Mouse (Mus musculus) gastrocnemius, postnatal 36 days (tissue): ENCODE measurements at regions not wholly inside any gene's neighbourhood (a gene's known extent, or its start where the extent isn't known, plus 50 kb on each side); places are given as distances from the start of the nearest gene placed in this dataset.

ENCODE experiments used
- DNase-seq, 2 experiments: peaks; one replicate each; pipeline ENCODE4 v3.0.0; 2022
- intact Hi-C: fragments of 180-260 bp; cut with DNase I; formaldehyde crosslinking; loops from one replicate; pipeline ENCODE4 v1.15.1; 2025

DNA sequence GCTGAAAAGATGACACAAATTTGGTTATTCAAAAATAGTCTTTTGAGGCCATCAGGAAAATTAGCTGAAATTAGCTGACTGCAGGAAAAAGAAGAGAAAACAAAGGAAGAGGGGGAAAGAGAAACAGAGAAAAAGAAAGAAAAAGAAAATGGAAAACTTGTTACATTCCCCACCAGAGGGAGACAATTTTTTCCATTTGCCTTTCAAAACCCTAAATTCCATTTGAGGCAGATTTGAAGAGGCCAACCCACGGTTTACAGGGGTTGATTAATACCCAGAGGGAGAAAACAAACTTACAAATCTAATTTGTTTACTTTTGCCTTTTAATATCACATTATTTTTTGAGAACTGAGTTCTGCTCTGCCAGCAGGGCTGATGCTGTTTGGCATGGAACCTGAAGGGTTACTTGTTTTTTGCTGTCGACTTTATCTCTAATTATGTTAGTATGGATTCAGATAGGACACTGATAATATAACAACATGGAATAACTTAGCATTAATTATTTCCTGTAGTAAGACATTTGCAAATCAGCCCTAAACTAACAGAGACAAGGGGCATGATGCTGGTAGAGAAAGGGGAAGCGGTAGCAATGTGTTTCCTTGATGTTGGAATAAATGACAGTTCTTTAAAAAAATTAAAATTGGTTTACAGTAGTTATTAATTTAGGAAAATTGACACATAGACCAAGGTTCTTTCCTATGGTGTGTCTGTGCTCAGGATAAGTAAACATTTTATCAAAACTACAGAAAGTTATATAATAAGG, 114.4 kb upstream of the Pkn2 start:
- intact Hi-C loops = no loop called here
- DNase-seq = no peak

GRCm38 (mm10) chr3:142984547-142984946, 102.7 kb upstream of the Pkn2 start:
- intact Hi-C loops = no loop called here
- no peak for DNase-seq

DNA sequence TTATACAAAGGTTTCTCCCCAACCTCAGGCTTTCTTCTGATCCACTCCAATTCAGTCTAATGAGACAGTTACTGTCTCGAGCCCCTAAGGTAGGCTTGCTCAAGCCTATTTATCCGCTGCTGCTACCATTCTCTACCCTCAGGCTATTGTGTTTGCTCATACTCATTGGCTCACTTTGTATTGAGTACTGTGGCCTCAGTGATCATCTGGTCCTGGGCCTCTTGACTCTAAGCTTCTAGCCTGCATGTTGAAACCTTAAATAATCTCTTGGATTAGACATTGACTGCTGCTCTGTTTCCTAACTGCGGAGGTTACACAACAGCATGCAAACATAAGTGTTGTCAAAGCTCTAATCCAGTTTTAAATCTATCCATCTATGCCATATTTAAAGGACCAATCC, 99.4 kb upstream of the Pkn2 start:
- intact Hi-C loops = no loop called here
- DNase-seq = no peak

GRCm38 (mm10) chr3:142979161-142979560, 97.4 kb upstream of the Pkn2 start:
- intact Hi-C loops = no loop called here
- DNase-seq = no peak

GRCm38 (mm10) chr3:142976519-142977394, 95.0 kb upstream of the Pkn2 start:
- intact Hi-C loops = no loop called here
- DNase-seq = no peak

- intact Hi-C loops = no loop called here
- no peak for DNase-seq
Measured at GRCm38 (mm10) chr3:142975606-142976005, 93.8 kb upstream of the Pkn2 start.

DNA sequence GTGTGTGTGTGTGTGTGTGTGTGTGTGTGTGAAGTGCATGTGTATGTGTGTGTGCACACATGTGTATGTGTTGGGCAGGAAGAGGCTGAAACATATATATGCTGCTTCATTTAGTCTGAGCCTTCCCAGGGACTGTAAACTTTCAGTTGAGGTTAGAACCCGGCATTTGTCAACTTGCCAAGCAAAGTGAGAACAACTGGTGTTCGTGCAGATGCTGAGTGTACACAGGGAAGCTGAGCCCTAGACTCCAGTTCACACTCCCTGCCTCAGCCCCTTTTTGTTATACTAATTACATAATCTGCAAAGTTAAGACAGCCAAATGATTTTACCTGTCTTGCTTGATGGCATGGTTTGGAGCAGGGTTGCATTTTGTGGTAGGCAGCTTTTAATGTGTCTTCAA, 87.7 kb upstream of the Pkn2 start:
- intact Hi-C loops = no loop called here
- no peak for DNase-seq

- no peak for DNase-seq
- intact Hi-C loops = no loop called here
Measured at GRCm38 (mm10) chr3:142965604-142966003, 83.8 kb upstream of the Pkn2 start.

DNA sequence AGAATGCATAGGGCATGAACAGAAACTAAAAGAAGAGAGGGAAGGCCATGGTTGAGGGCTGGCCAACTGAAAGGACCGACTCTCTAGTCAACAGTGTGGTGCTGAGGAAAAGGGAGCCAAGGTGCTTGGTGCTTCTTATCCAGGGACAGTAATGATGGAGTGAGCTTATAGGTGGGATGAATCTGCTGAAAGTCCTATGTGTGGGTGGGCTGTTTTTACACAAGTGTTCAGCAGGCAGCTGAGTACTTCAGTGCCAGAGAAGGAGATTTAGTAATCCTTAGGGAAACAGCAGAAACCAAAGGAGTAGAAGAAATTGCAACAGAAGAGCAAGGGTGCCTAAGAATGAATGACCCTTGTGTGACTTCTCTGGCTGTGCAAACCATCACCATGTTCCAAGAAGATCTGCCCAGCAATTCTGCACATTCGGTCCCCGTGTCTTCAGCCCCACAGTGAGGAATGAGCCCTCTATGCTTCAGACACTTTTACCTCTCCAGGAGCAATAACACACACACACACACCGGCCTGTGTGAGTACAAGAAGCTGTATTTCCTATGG, 82.1 kb upstream of the Pkn2 start:
- DNase-seq = no peak
- intact Hi-C loops = no loop called here

GRCm38 (mm10) chr3:142957768-142958167, 76.0 kb upstream of the Pkn2 start:
- no peak for DNase-seq
- intact Hi-C loops = no loop called here

DNA sequence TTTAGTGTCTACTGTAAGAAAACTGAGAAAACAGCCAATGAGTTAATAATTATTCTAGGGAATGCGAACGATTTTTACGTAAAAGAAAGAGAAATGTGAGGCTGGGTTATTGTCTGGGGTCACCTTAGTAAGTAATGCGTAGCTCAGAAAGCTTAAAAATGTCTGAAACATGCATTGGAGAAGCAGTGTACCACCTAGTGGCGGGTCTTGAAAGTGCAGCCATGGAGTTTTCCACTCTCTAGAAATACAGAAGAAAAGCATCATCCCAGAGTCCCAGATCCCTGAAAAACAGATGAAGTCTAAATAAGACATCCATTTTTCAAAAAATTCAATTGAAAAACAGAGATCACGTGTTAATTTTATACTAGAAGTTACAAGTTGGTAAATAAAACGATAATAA, 67.0 kb upstream of the Pkn2 start:
- intact Hi-C loops = no loop called here

GRCm38 (mm10) chr3:142941319-142942024, 59.7 kb upstream of the Pkn2 start:
- intact Hi-C loops = no loop called here
- DNase-seq = peak; percentile 16 to 23

More for the DNA sequence above, 67.0 kb upstream of the Pkn2 start:
- peak; percentile 41 to 47 for DNase-seq

DNA sequence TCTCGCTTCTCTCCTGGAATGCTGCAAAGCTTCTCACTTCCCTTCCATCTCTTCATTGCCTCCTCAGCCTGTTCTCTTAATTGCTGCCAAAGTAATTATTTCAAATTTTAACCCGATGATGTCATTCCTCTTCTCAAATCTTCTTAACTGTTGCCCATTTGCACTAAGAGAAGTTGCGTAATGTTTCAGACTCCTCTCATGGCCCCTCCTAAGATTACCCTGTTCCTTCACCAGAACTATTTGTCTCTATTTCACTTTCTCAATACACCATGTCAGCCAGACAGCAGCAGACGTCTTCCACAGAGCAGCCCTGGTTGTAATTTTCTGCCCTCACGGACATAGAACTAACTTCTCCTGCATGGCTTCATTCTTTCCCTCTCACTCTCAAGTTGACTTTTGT, 59.1 kb upstream of the Pkn2 start:
- no peak for DNase-seq
- intact Hi-C loops = no loop called here

DNA sequence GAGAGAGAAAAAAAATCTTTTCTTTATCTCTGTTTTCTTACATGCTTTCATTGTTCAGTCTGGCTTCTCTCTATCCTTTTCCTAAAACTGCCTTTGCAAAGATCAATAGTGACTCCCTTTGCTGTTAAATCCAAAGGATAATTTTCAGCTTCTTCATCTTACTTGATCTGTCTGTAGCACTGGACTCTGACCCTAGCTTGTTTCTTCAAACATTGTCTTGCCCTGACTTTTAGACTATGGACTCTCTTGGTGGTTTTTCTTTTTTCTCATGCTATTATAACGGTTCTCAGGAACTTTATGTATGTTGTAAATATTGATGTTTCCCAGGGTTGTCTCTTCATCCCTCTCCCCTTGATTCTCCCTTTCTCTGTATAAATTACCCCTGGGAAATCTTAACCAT, 58.0 kb upstream of the Pkn2 start:
- no peak for DNase-seq
- intact Hi-C loops = no loop called here

DNA sequence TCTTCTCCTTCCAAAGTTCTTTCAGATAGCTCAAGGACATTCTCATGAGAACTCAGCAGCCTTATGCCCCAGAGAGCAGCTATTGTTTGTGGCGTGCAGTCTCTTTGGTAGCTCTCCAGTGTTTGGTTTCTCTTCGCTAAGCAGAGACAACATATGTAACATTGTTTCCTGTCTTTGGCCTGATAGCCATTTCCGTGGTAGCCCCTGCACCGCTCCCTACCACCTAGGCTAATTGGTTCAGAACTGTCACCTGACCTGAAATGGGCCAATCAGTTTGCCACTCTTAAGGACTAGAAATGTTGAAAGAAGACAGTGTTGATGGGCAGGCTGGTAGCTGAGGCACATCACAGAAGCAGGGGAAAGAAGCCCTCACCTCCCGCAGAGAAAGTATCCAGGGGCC, 54.1 kb upstream of the Pkn2 start:
- intact Hi-C loops = no loop called here
- no peak for DNase-seq

DNA sequence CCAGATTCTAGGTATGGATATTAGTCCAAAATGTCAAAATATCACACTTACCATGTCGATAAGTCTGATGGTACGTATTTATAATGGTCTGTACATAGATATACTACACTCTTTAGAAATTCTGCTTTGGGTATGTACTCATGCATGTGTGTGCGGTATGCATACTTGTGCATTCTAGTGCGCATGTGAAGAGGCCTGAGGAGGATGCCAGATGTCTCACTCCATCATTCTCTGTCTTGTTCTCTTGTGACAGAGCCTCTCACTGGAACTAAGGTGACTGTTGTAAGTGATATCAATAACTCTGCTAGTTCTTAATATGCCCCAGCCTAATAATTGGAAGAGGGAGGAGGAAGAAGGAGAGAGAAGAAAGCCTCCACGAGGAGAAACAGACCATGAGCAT, 52.5 kb upstream of the Pkn2 start:
- intact Hi-C loops = no loop called here

DNA sequence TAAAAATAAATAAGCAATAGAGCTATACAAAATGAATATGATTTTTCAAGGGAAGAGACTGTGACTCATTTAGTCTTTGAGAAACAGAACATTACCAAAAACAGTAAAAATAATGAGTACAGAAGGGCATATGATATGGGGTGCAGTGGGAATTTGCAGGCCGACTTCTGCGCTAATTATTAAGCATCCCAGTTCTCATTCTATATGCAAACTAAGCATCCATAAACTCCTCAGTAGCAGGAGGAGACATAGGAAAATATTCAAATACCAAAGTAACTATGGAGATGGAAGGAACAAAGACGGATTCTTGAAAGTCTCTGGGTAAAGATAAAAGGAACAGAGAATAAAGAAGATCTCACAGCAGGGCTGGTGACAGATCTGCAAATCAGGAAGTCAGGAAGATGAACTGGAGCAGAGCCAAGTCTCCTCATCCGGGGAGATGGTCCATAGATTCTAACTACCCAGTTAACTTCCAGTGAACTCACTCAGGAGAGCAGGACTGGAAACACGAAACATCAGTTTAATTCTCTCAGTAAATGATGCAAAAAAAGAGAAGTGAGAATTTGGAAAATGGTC, 52.0 kb upstream of the Pkn2 start:
- no peak for DNase-seq
- intact Hi-C loops = no loop called here

More for the DNA sequence above, 52.5 kb upstream of the Pkn2 start:
- no peak for DNase-seq
